Mouse (Mus musculus) forelimb bud, embryonic 11.5 days (tissue): ENCODE measurements at regions not wholly inside any gene's neighbourhood (a gene's known extent, or its start where the extent isn't known, plus 50 kb on each side); places are given as distances from the start of the nearest gene placed in this dataset.
"Not testable (repeated sequence)": the region's sequence is repeated elsewhere in the genome, so short reads cannot be mapped to it uniquely, and the experiment has no call there.

ENCODE experiments used
- DNase-seq: peaks from one replicate; pipeline ENCODE4 v3.0.0-alpha.2; 2012; ENCODE audit warnings: low read depth, low spot score

GRCm38 (mm10) chr16:42546229-42547163, 206.0 kb upstream of the Gap43 start:
- peak; percentile 14 for DNase-seq

GRCm38 (mm10) chr16:42517321-42517720, 176.9 kb upstream of the Gap43 start:
- DNase-seq, result no peak

- DNase-seq, result no peak
Measured at GRCm38 (mm10) chr16:42515929-42516328, 175.5 kb upstream of the Gap43 start.

GRCm38 (mm10) chr16:42505107-42505506, 164.7 kb upstream of the Gap43 start:
- DNase-seq, result no peak

- DNase-seq, result no peak
Measured at GRCm38 (mm10) chr16:42501713-42502112, 161.3 kb upstream of the Gap43 start.

- DNase-seq, result not testable (repeated sequence)
Measured at GRCm38 (mm10) chr16:42501109-42501508, 160.7 kb upstream of the Gap43 start.

GRCm38 (mm10) chr16:42499514-42499913, 159.1 kb upstream of the Gap43 start:
- no peak for DNase-seq

- no peak for DNase-seq
Measured at GRCm38 (mm10) chr16:42498368-42498767, 157.9 kb upstream of the Gap43 start.

GRCm38 (mm10) chr16:42493596-42493995, 153.1 kb upstream of the Gap43 start:
- DNase-seq, result no peak

- DNase-seq, result no peak
Measured at GRCm38 (mm10) chr16:42488745-42489144, 148.3 kb upstream of the Gap43 start.

GRCm38 (mm10) chr16:42479978-42480377, 139.5 kb upstream of the Gap43 start:
- DNase-seq, result peak; percentile 12

- no peak for DNase-seq
Measured at GRCm38 (mm10) chr16:42466976-42467375, 126.5 kb upstream of the Gap43 start.

GRCm38 (mm10) chr16:42456335-42456984, 116.0 kb upstream of the Gap43 start:
- DNase-seq, result no peak

GRCm38 (mm10) chr16:42453338-42453737, 112.9 kb upstream of the Gap43 start:
- no peak for DNase-seq

- no peak for DNase-seq
Measured at GRCm38 (mm10) chr16:42449840-42450444, 109.5 kb upstream of the Gap43 start.

GRCm38 (mm10) chr16:42444863-42445423, 104.5 kb upstream of the Gap43 start:
- DNase-seq, result peak; percentile 13

- DNase-seq, result no peak
Measured at GRCm38 (mm10) chr16:42444408-42444862, 104.0 kb upstream of the Gap43 start.

- DNase-seq, result peak; percentile 24
Measured at GRCm38 (mm10) chr16:42440822-42441221, 100.4 kb upstream of the Gap43 start.

GRCm38 (mm10) chr16:42431529-42431928, 91.1 kb upstream of the Gap43 start:
- no peak for DNase-seq

GRCm38 (mm10) chr16:42416673-42417072, 76.2 kb upstream of the Gap43 start:
- DNase-seq, result no peak

GRCm38 (mm10) chr16:42412031-42412430, 71.6 kb upstream of the Gap43 start:
- not testable (repeated sequence) for DNase-seq

- DNase-seq, result no peak
Measured at GRCm38 (mm10) chr16:42396596-42396995, 56.1 kb upstream of the Gap43 start.
